Mouse (Mus musculus): Measurements from ENCODE around the gene Scgb1b30. TPM values are rescaled to one million over a fixed set of nuclear protein-coding genes. Genes with fewer than 3 reads are reported as not detected.
"Not testable (repeated sequence)": the region's sequence is repeated elsewhere in the genome, so short reads cannot be mapped to it uniquely, and the experiment has no call there.

Gene Scgb1b30
- polyA plus RNA-seq (2015; fragmentation: Nextera tagmentation; extraction: Ambion mirVana), result not detected in 2 replicates

GRCm38 (mm10) chr7:34094911-34095481 lies at the start of gene Scgb1b30:
Gene Scgb1b30, plus strand, starts transcription at chr7:34095431.
- Histone ChIP-seq H3K4me1 (ENCODE audit: control insufficient read depth, insufficient read depth, low read length) (no peaks in the 10 kb centered on the region), H3K9ac (ENCODE audit: low read depth, low read length) (no peak within 1 kb of the TSS), H3K4me2 (ENCODE audit: low read length) (no peak within 1 kb of the TSS), H3K27ac (ENCODE audit: low read length) (no peak within 1 kb of the TSS), H3K4me3 (ENCODE audit: low read depth, low read length) (no peak within 1 kb of the TSS), H3K27me3 (ENCODE audit: control insufficient read depth, insufficient read depth, low read depth, low read length) (no peaks in the 10 kb centered on the region), H3K9me3 (replicated peaks; ENCODE audit: control insufficient read depth, low read length, poor library complexity, severe bottlenecking) (no peaks in the 10 kb centered on the region; the same call in 1 of the 2 replicates), H3K36me3 (ENCODE audit: control insufficient read depth, insufficient read depth, low read length) (no peaks in the 10 kb centered on the region)
- 75% methylated on average over 3 of the region's 3 CpGs for WGBS
- no peak for ATAC-seq

- H3K9ac ChIP-seq (ENCODE audit: low read depth, low read length); ATAC-seq; H3K4me1 ChIP-seq (ENCODE audit: control insufficient read depth, insufficient read depth, low read length); H3K9me3 ChIP-seq (replicated peaks; ENCODE audit: control insufficient read depth, low read length, poor library complexity, severe bottlenecking); H3K27ac ChIP-seq (ENCODE audit: low read length); H3K27me3 ChIP-seq (ENCODE audit: control insufficient read depth, insufficient read depth, low read depth, low read length); H3K36me3 ChIP-seq (ENCODE audit: control insufficient read depth, insufficient read depth, low read length); H3K4me2 ChIP-seq (ENCODE audit: low read length); H3K4me3 ChIP-seq (ENCODE audit: low read depth, low read length): not testable (repeated sequence)
- WGBS, result 85% methylated on average over 5 of the region's 5 CpGs
Measured at GRCm38 (mm10) chr7:34068132-34068531, 27.1 kb upstream of the Scgb1b30 start.

GRCm38 (mm10) chr7:34100002-34100401 lies 4.8 kb downstream of the Scgb1b30 start:
- WGBS, result 73% methylated on average over 2 of the region's 2 CpGs
- no peak for ATAC-seq
- H3K4me3 ChIP-seq (ENCODE audit: low read depth, low read length), result no peak overlapping the region

GRCm38 (mm10) chr7:34101276-34101675 lies 6.0 kb downstream of the Scgb1b30 start:
- no peak overlapping the region for H3K4me3 ChIP-seq (ENCODE audit: low read depth, low read length)

More at GRCm38 (mm10) chr7:34100002-34100401, 4.8 kb downstream of the Scgb1b30 start:
- no peaks in the 10 kb centered on the region; the same call in 1 of the 2 replicates for H3K9me3 ChIP-seq (replicated peaks; ENCODE audit: control insufficient read depth, low read length, poor library complexity, severe bottlenecking)
- H3K4me2 ChIP-seq (ENCODE audit: low read length), result no peak overlapping the region
- H3K4me1 ChIP-seq (ENCODE audit: control insufficient read depth, insufficient read depth, low read length), result no peaks in the 10 kb centered on the region
- H3K27me3 ChIP-seq (ENCODE audit: control insufficient read depth, insufficient read depth, low read depth, low read length), result no peaks in the 10 kb centered on the region
- H3K36me3 ChIP-seq (ENCODE audit: control insufficient read depth, insufficient read depth, low read length), result no peaks in the 10 kb centered on the region
- H3K27ac ChIP-seq (ENCODE audit: low read length), result no peak overlapping the region
- no peak overlapping the region for H3K9ac ChIP-seq (ENCODE audit: low read depth, low read length)

GRCm38 (mm10) chr7:34109190-34109589 lies 14.0 kb downstream of the Scgb1b30 start:
- H3K4me1 ChIP-seq (ENCODE audit: control insufficient read depth, insufficient read depth, low read length), result no peaks in the 10 kb centered on the region
- no peak overlapping the region for H3K27ac ChIP-seq (ENCODE audit: low read length)
- no peak overlapping the region for H3K4me2 ChIP-seq (ENCODE audit: low read length)
- H3K9ac ChIP-seq (ENCODE audit: low read depth, low read length), result no peak overlapping the region
- 68% methylated on average over 5 of the region's 5 CpGs for WGBS
- no peak overlapping the region for H3K4me3 ChIP-seq (ENCODE audit: low read depth, low read length)
- H3K9me3 ChIP-seq (replicated peaks; ENCODE audit: control insufficient read depth, low read length, poor library complexity, severe bottlenecking), result no peaks in the 10 kb centered on the region
- peaks cover 8% of the 10 kb centered on the region; the same call in 1 of the 2 replicates for H3K36me3 ChIP-seq (ENCODE audit: control insufficient read depth, insufficient read depth, low read length)
- no peaks in the 10 kb centered on the region for H3K27me3 ChIP-seq (ENCODE audit: control insufficient read depth, insufficient read depth, low read depth, low read length)
- ATAC-seq, result no peak

More at GRCm38 (mm10) chr7:34101276-34101675, 6.0 kb downstream of the Scgb1b30 start:
- no peaks in the 10 kb centered on the region for H3K4me1 ChIP-seq (ENCODE audit: control insufficient read depth, insufficient read depth, low read length)
- H3K4me2 ChIP-seq (ENCODE audit: low read length), result no peak overlapping the region
- H3K27ac ChIP-seq (ENCODE audit: low read length), result no peak overlapping the region
- ATAC-seq, result no peak
- no peak overlapping the region for H3K9ac ChIP-seq (ENCODE audit: low read depth, low read length)
- no peaks in the 10 kb centered on the region for H3K27me3 ChIP-seq (ENCODE audit: control insufficient read depth, insufficient read depth, low read depth, low read length)
- H3K36me3 ChIP-seq (ENCODE audit: control insufficient read depth, insufficient read depth, low read length), result no peaks in the 10 kb centered on the region
- no peaks in the 10 kb centered on the region; the same call in 1 of the 2 replicates for H3K9me3 ChIP-seq (replicated peaks; ENCODE audit: control insufficient read depth, low read length, poor library complexity, severe bottlenecking)

GRCm38 (mm10) chr7:34116601-34117000 lies 21.4 kb downstream of the Scgb1b30 start:
- Histone ChIP-seq H3K4me2 (ENCODE audit: low read length) (no peak overlapping the region), H3K27ac (ENCODE audit: low read length) (no peak overlapping the region), H3K9ac (ENCODE audit: low read depth, low read length) (no peak overlapping the region), H3K36me3 (ENCODE audit: control insufficient read depth, insufficient read depth, low read length) (peaks cover 13% of the 10 kb centered on the region), H3K4me3 (ENCODE audit: low read depth, low read length) (no peak overlapping the region), H3K27me3 (ENCODE audit: control insufficient read depth, insufficient read depth, low read depth, low read length) (no peaks in the 10 kb centered on the region), H3K9me3 (replicated peaks; ENCODE audit: control insufficient read depth, low read length, poor library complexity, severe bottlenecking) (no peaks in the 10 kb centered on the region), H3K4me1 (ENCODE audit: control insufficient read depth, insufficient read depth, low read length) (no peaks in the 10 kb centered on the region)
- no peak for ATAC-seq
- WGBS, result 72% methylated on average over 3 of the region's 3 CpGs

GRCm38 (mm10) chr7:34120636-34121035 lies 25.4 kb downstream of the Scgb1b30 start:
- H3K4me2 ChIP-seq (ENCODE audit: low read length); H3K27me3 ChIP-seq (ENCODE audit: control insufficient read depth, insufficient read depth, low read depth, low read length); ATAC-seq; H3K9ac ChIP-seq (ENCODE audit: low read depth, low read length); H3K36me3 ChIP-seq (ENCODE audit: control insufficient read depth, insufficient read depth, low read length); H3K27ac ChIP-seq (ENCODE audit: low read length); H3K4me3 ChIP-seq (ENCODE audit: low read depth, low read length); H3K9me3 ChIP-seq (replicated peaks; ENCODE audit: control insufficient read depth, low read length, poor library complexity, severe bottlenecking); H3K4me1 ChIP-seq (ENCODE audit: control insufficient read depth, insufficient read depth, low read length): not testable (repeated sequence)
- WGBS, result 77% methylated on average over 1 of the region's 1 CpGs

- Histone ChIP-seq H3K4me1 (ENCODE audit: control insufficient read depth, insufficient read depth, low read length) (no peaks in the 10 kb centered on the region), H3K4me3 (ENCODE audit: low read depth, low read length) (no peak overlapping the region), H3K9ac (ENCODE audit: low read depth, low read length) (no peak overlapping the region), H3K4me2 (ENCODE audit: low read length) (no peak overlapping the region), H3K27ac (ENCODE audit: low read length) (no peak overlapping the region), H3K36me3 (ENCODE audit: control insufficient read depth, insufficient read depth, low read length) (no peaks in the 10 kb centered on the region; the same call in 1 of the 2 replicates), H3K9me3 (replicated peaks; ENCODE audit: control insufficient read depth, low read length, poor library complexity, severe bottlenecking) (no peaks in the 10 kb centered on the region), H3K27me3 (ENCODE audit: control insufficient read depth, insufficient read depth, low read depth, low read length) (no peaks in the 10 kb centered on the region)
- WGBS, result 79% methylated on average over 6 of the region's 6 CpGs
- ATAC-seq, result peak; percentile 76
Measured at GRCm38 (mm10) chr7:34122987-34123720, 27.9 kb downstream of the Scgb1b30 start.

- no peaks in the 10 kb centered on the region; the same call in 1 of the 2 replicates for H3K36me3 ChIP-seq (ENCODE audit: control insufficient read depth, insufficient read depth, low read length)
- H3K27me3 ChIP-seq (ENCODE audit: control insufficient read depth, insufficient read depth, low read depth, low read length), result no peaks in the 10 kb centered on the region
- no peak for ATAC-seq
- no peaks in the 10 kb centered on the region for H3K4me1 ChIP-seq (ENCODE audit: control insufficient read depth, insufficient read depth, low read length)
- H3K27ac ChIP-seq (ENCODE audit: low read length), result no peak overlapping the region
- no peaks in the 10 kb centered on the region for H3K9me3 ChIP-seq (replicated peaks; ENCODE audit: control insufficient read depth, low read length, poor library complexity, severe bottlenecking)
- H3K9ac ChIP-seq (ENCODE audit: low read depth, low read length), result no peak overlapping the region
- H3K4me3 ChIP-seq (ENCODE audit: low read depth, low read length), result no peak overlapping the region
- no peak overlapping the region for H3K4me2 ChIP-seq (ENCODE audit: low read length)
- 94% methylated on average over 9 of the region's 9 CpGs for WGBS
Measured at GRCm38 (mm10) chr7:34125346-34125745, 30.1 kb downstream of the Scgb1b30 start.
